Mouse (Mus musculus): ENCODE measurements around the gene Rcl1. TPM values are rescaled to one million over a fixed set of nuclear protein-coding genes. Genes with fewer than 3 reads are reported as not detected.

Gene Rcl1
- polyA plus RNA-seq, 1 experiment from 2014 or later = 73.8 TPM

DNA sequence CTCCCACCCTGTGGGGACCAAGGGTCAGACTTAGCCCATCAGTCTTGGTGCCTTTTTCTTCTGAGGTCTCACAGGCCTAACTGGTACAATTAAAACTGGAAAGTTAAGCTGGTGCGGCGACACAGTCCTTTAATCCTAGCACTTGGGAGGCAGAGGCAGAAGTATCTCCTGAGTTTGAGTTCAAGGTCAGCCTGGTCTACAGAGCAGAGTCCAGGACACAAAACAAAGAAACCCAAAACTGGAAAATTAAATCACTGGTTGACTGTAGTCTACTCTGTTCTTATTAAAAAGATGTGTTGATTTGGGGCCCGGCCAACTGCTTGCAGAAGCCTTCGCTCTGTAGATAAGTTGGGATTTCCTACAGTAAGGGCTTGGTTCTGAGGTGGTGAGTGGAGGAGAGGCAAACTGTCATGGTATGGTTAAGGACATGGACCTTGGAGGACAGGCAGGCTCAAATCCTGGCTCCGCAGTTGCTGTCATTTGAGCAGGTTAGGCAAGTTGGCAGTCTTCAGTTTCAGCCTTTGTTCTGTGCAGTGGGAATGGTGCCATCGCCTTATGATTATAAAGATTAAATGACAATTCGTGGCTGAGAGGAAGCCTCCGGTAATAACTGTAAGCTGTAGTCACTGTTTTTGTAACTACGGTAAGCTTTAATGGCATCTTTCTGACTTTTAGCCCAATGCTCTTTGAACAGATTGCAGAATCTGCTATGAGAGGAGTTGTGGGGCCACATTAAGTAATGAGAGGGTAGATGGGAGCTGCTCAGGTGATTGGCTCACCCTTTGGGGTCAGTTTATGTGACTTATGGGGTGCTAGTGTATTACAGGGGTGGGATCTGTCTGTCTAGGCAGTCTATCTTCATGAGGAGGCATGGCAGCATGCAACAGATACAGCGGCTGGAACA, 12.8 kb downstream of the Rcl1 start:
- Histone ChIP-seq H3K27ac (no peak overlapping the region), H3K9me3 (replicated peaks) (no peaks in the 10 kb centered on the region), H3K27me3 (no peaks in the 10 kb centered on the region), H3K9ac (no peak overlapping the region), H3K4me3 (replicated peaks) (no peak overlapping the region), H3K4me1 (replicated peaks) (peaks cover 5% of the 10 kb centered on the region; the same call in 1 of the 2 replicates), H3K4me2 (no peak overlapping the region), H3K36me3 (peaks cover 61% of the 10 kb centered on the region)
- ATAC-seq (ENCODE audit: low read depth) (no peak), DNase-seq (no peak)
- WGBS (ENCODE audit: insufficient replicate concordance) = 91% methylated on average over 10 of the region's 10 CpGs

DNA sequence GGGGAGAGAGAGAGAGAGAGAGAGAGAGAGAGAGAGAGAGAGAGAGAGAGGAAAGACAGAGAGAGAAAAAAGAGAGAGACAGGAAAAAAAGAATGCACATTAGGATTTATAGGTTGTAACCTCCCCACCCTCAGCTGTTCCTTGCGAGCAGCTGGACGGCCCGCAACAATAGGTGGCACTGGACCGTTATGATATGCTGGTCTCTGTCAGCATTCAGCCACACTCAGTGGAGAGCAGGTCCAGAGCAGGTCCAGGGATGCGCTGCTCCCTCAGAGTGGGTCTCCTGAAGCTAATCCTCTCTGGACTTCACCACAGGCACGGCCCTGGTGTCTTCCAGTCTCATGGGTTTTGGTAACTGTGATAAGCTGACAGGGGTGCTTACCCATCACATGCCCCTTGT, 15.6 kb downstream of the Rcl1 start:
- Histone ChIP-seq H3K27me3 (no peaks in the 10 kb centered on the region), H3K4me2 (no peak overlapping the region), H3K9me3 (replicated peaks) (no peaks in the 10 kb centered on the region), H3K4me3 (replicated peaks) (no peak overlapping the region), H3K27ac (peak overlapping the region; percentile 18), H3K9ac (no peak overlapping the region), H3K4me1 (replicated peaks) (peaks cover 7% of the 10 kb centered on the region; the same call in 1 of the 2 replicates), H3K36me3 (peaks cover 87% of the 10 kb centered on the region)
- no peak for DNase-seq
- 88% methylated on average over 6 of the region's 6 CpGs for WGBS (ENCODE audit: insufficient replicate concordance)
- no peak for ATAC-seq (ENCODE audit: low read depth)

DNA sequence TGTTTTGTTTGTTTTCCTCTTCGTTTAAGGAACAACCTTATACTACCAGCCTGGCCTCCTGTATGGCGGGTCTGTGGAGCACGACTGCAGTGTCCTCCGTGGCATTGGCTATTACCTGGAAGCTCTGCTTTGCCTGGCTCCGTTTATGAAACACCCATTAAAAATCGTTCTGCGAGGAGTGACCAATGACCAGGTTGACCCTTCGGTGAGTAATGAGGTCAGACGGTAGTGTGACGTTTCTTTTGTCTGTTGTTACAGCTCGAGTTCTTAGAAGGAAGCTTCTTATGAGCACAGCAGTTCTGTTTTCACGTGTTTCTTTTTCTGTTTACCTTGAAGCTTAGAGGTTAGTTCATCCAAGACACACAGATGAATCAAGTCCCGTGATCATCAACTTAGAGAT, 17.0 kb downstream of the Rcl1 start:
- Histone ChIP-seq H3K4me2 (no peak overlapping the region), H3K9me3 (replicated peaks) (no peaks in the 10 kb centered on the region), H3K4me1 (replicated peaks) (peaks cover 3% of the 10 kb centered on the region; the same call in 1 of the 2 replicates), H3K9ac (no peak overlapping the region), H3K27me3 (no peaks in the 10 kb centered on the region), H3K36me3 (peaks cover 91% of the 10 kb centered on the region), H3K4me3 (replicated peaks) (no peak overlapping the region), H3K27ac (no peak overlapping the region)
- DNase-seq (no peak), ATAC-seq (ENCODE audit: low read depth) (no peak)
- WGBS (ENCODE audit: insufficient replicate concordance) = 89% methylated on average over 13 of the region's 13 CpGs

DNA sequence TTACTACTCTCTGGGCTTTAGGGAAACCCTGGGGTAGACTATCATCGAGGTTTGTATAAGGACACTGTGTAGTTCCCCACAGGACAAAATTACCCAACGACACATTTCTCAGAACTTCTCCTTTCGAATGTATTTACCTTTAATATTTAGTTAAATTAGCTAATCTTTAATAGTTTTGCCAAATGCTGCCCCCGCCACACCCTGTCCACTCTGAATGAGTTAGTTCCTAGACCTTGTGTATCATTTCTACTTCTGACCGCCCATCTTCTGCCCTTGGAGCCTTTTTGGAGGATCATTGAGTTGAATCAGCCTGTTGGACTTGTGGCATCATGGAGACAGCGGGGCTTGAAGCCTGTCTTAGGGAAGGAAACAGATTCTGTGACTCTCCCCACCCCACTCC, 19.1 kb downstream of the Rcl1 start:
- Histone ChIP-seq H3K27ac (no peak overlapping the region), H3K9me3 (replicated peaks) (no peaks in the 10 kb centered on the region), H3K4me2 (no peak overlapping the region), H3K36me3 (peaks cover 90% of the 10 kb centered on the region), H3K9ac (no peak overlapping the region), H3K4me3 (replicated peaks) (no peak overlapping the region), H3K4me1 (replicated peaks) (0 out of 2 replicates have a peak, but pooled peaks cover 6% of the 10 kb centered on the region), H3K27me3 (no peaks in the 10 kb centered on the region)
- WGBS (ENCODE audit: insufficient replicate concordance) = 85% methylated on average over 6 of the region's 6 CpGs
- no peak for ATAC-seq (ENCODE audit: low read depth)
- no peak for DNase-seq

DNA sequence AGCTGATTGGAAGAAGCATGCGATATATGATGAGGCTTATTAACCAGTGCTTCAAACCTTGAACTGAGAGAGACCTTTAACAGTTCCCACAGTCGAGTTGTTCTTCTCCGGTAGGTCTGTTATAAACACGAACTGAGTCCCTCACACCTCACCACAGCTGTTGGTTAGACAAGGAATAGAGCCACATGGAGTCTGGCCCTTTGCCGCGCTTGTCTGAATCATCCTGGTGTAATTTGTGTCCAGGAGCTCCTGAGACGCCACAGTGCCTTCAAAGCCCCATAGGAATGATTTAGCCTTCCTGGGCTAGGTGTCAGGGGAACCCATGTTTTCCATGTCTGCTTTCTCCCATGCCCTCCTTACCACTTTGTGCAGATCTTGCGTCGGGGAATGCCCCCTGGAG, 20.2 kb downstream of the Rcl1 start:
- no peak overlapping the region for H3K4me3 ChIP-seq (replicated peaks)

GRCm38 (mm10) chr19:29124886-29125585, 23.9 kb downstream of the Rcl1 start:
- no peak for ATAC-seq (ENCODE audit: low read depth)
- 88% methylated on average over 13 of the region's 13 CpGs for WGBS (ENCODE audit: insufficient replicate concordance)
- no peak overlapping the region for H3K27ac ChIP-seq

More for the DNA sequence above, 20.2 kb downstream of the Rcl1 start:
- Histone ChIP-seq H3K9ac (no peak overlapping the region), H3K9me3 (replicated peaks) (no peaks in the 10 kb centered on the region), H3K27me3 (no peaks in the 10 kb centered on the region), H3K4me1 (replicated peaks) (0 out of 2 replicates have a peak, but pooled peaks cover 6% of the 10 kb centered on the region), H3K36me3 (peaks cover 88% of the 10 kb centered on the region), H3K4me2 (no peak overlapping the region), H3K27ac (no peak overlapping the region)
- ATAC-seq (ENCODE audit: low read depth) = no peak
- no peak for DNase-seq
- 85% methylated on average over 9 of the region's 9 CpGs for WGBS (ENCODE audit: insufficient replicate concordance)

GRCm38 (mm10) chr19:29126347-29127015, 25.3 kb downstream of the Rcl1 start:
- peak; percentile 52; the same call in 1 of the 2 replicates for ATAC-seq (ENCODE audit: low read depth)
- no peak for DNase-seq
- Histone ChIP-seq H3K27ac (peak overlapping the region; percentile 78), H3K4me1 (replicated peaks) (peaks cover 12% of the 10 kb centered on the region), H3K9me3 (replicated peaks) (no peaks in the 10 kb centered on the region), H3K4me3 (replicated peaks) (peak overlapping the region; percentile 30), H3K4me2 (peak overlapping the region; percentile 44), H3K9ac (0 out of 2 replicates have a peak overlapping the region, but pooled peaks have one; percentile 40), H3K36me3 (peaks cover 86% of the 10 kb centered on the region), H3K27me3 (no peaks in the 10 kb centered on the region)
- WGBS (ENCODE audit: insufficient replicate concordance) = 78% methylated on average over 12 of the region's 12 CpGs

More at GRCm38 (mm10) chr19:29124886-29125585, 23.9 kb downstream of the Rcl1 start:
- Histone ChIP-seq H3K36me3 (peaks cover 84% of the 10 kb centered on the region), H3K9ac (no peak overlapping the region), H3K27me3 (no peaks in the 10 kb centered on the region), H3K4me3 (replicated peaks) (no peak overlapping the region), H3K4me2 (no peak overlapping the region), H3K4me1 (replicated peaks) (peaks cover 9% of the 10 kb centered on the region), H3K9me3 (replicated peaks) (no peaks in the 10 kb centered on the region)
- no peak for DNase-seq

- Histone ChIP-seq H3K4me1 (replicated peaks) (peaks cover 12% of the 10 kb centered on the region), H3K9ac (peak overlapping the region; percentile 40), H3K4me2 (peak overlapping the region; percentile 44), H3K27ac (peak overlapping the region; percentile 72), H3K9me3 (replicated peaks) (no peaks in the 10 kb centered on the region), H3K4me3 (replicated peaks) (peak overlapping the region; percentile 30), H3K36me3 (peaks cover 87% of the 10 kb centered on the region), H3K27me3 (no peaks in the 10 kb centered on the region)
- DNase-seq (no peak), ATAC-seq (ENCODE audit: low read depth) (no peak)
- WGBS (ENCODE audit: insufficient replicate concordance) = 73% methylated on average over 6 of the region's 6 CpGs
These were observed 26.2 kb downstream of the Rcl1 start for GRCm38 (mm10) chr19:29127331-29127730.

GRCm38 (mm10) chr19:29128217-29128616, 27.0 kb downstream of the Rcl1 start:
- no peaks in the 10 kb centered on the region for H3K9me3 ChIP-seq (replicated peaks)
- peak; percentile 24; the same call in 1 of the 2 replicates for ATAC-seq (ENCODE audit: low read depth)
- H3K36me3 ChIP-seq = peaks cover 87% of the 10 kb centered on the region
- DNase-seq = no peak
- H3K27me3 ChIP-seq = no peaks in the 10 kb centered on the region
- peak overlapping the region; percentile 81 for H3K27ac ChIP-seq
- H3K4me1 ChIP-seq (replicated peaks) = peaks cover 12% of the 10 kb centered on the region
- H3K4me3 ChIP-seq (replicated peaks) = 0 out of 2 replicates have a peak overlapping the region, but pooled peaks have one; percentile 9
- 78% methylated on average over 6 of the region's 6 CpGs for WGBS (ENCODE audit: insufficient replicate concordance)
- H3K9ac ChIP-seq = peak overlapping the region; percentile 37; the same call in 1 of the 2 replicates
- peak overlapping the region; percentile 44; the same call in 1 of the 2 replicates for H3K4me2 ChIP-seq

- H3K27ac ChIP-seq = peak overlapping the region; percentile 61; the same call in 1 of the 2 replicates
- ATAC-seq (ENCODE audit: low read depth) (no peak), DNase-seq (no peak)
- H3K4me1 ChIP-seq (replicated peaks) = peaks cover 20% of the 10 kb centered on the region
- no peak overlapping the region for H3K4me3 ChIP-seq (replicated peaks)
- H3K36me3 ChIP-seq = peaks cover 86% of the 10 kb centered on the region
- no peaks in the 10 kb centered on the region for H3K27me3 ChIP-seq
- WGBS (ENCODE audit: insufficient replicate concordance) = 81% methylated on average over 5 of the region's 5 CpGs
- H3K9ac ChIP-seq = no peak overlapping the region
- H3K4me2 ChIP-seq = peak overlapping the region; percentile 28; the same call in 1 of the 2 replicates
- no peaks in the 10 kb centered on the region for H3K9me3 ChIP-seq (replicated peaks)
These were observed 28.4 kb downstream of the Rcl1 start for GRCm38 (mm10) chr19:29129551-29129950.

DNA sequence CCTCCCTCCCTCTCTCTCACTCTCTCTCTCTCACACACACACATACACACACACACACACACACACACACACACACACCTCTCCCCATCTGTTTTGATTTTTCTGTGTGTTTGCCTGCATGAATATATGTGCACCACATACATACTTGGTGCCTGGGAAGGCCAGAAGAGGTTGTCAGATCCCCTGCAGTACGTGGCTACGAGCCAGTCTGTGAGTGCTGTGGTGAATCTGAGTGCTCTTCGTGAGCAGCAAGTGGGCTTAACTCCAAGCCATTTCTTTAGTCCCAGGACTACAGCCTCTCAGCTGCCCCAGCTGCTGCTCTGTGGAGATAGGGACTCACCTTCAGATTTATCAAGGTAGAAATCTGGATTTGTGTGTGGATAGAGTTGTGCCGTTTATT, 30.0 kb downstream of the Rcl1 start:
- Histone ChIP-seq H3K4me2 (no peak overlapping the region), H3K4me1 (replicated peaks) (peaks cover 34% of the 10 kb centered on the region), H3K27me3 (no peaks in the 10 kb centered on the region), H3K9ac (no peak overlapping the region), H3K9me3 (replicated peaks) (no peaks in the 10 kb centered on the region), H3K27ac (no peak overlapping the region), H3K36me3 (peaks cover 89% of the 10 kb centered on the region), H3K4me3 (replicated peaks) (no peak overlapping the region)
- no peak for ATAC-seq (ENCODE audit: low read depth)
- no peak for DNase-seq
- WGBS (ENCODE audit: insufficient replicate concordance) = 81% methylated on average over 4 of the region's 4 CpGs

Measured in liver, embryonic 13.5 days (tissue).